Mouse (Mus musculus) stomach, postnatal 0 days (tissue): ENCODE measurements around the gene Lama2. TPM values are rescaled to one million over a fixed set of nuclear protein-coding genes. Genes with fewer than 3 reads are reported as not detected.

ENCODE experiments used
- ATAC-seq: fragments of 200-750 bp; cut with Nextera tagmentation; 2 replicates; pipeline ENCODE4 v1.8.0; 2017; ENCODE audit not compliant: low FRiP score, low TSS enrichment
- DNase-seq: peaks from one replicate; pipeline ENCODE4 v3.0.0-alpha.2; 2016; ENCODE audit warnings: low spot score
- H3K27ac ChIP-seq: fragments of 300-500 bp; sonication (generic); replicated peaks from 2 replicates; pipeline ENCODE4 v1.5.1; 2014; ENCODE audit warnings: mild to moderate bottlenecking, control low read depth
- H3K27me3 ChIP-seq: fragments of 300-500 bp; sonication (generic); 2 replicates; pipeline ENCODE4 v1.6.1; 2014; ENCODE audit warnings: low read length; ENCODE audit not compliant: control insufficient read depth, insufficient read depth
- H3K36me3 ChIP-seq: fragments of 300-500 bp; sonication (generic); 2 replicates; pipeline ENCODE4 v1.6.1; 2014; ENCODE audit warnings: low read length, mixed read lengths; ENCODE audit not compliant: control insufficient read depth, insufficient read depth
- H3K4me1 ChIP-seq: fragments of 300-500 bp; sonication (generic); replicated peaks from 2 replicates; pipeline ENCODE4 v1.6.1; 2014; ENCODE audit warnings: antibody characterized with exemption; ENCODE audit not compliant: control insufficient read depth, insufficient read depth
- H3K4me2 ChIP-seq: fragments of 300-500 bp; sonication (generic); replicated peaks from 2 replicates; pipeline ENCODE4 v1.6.1; 2014; ENCODE audit warnings: low read depth, mild to moderate bottlenecking, control low read depth, moderate library complexity
- H3K4me3 ChIP-seq: fragments of 300-500 bp; sonication (generic); 2 replicates; pipeline ENCODE4 v1.5.1; 2014; ENCODE audit warnings: low read depth, low read length, control low read depth
- H3K9ac ChIP-seq: fragments of 300-500 bp; sonication (generic); 2 replicates; pipeline ENCODE4 v1.6.1; 2014; ENCODE audit warnings: mild to moderate bottlenecking, low read length, control low read depth, mixed read lengths
- H3K9me3 ChIP-seq: fragments of 300-500 bp; sonication (generic); 2 replicates; pipeline ENCODE4 v1.6.1; 2016; ENCODE audit warnings: low read length; ENCODE audit not compliant: control insufficient read depth
- CTCF ChIP-seq: IDR thresholded peaks from 2 replicates; pipeline ENCODE4 v1.5.1; 2016; ENCODE audit warnings: antibody characterized with exemption, low read depth, mild to moderate bottlenecking, moderate library complexity
- EP300 ChIP-seq: optimal IDR thresholded peaks from 2 replicates; pipeline ENCODE3; 2016; ENCODE audit warnings: antibody characterized with exemption
- WGBS: fragments of 180-500 bp; shearing (Covaris S2); extraction: QIAGEN DNeasy Blood & Tissue Kit; methylation state at CpG from one replicate; pipeline ENCODE4 v1.1.7; 2014; 5-methylcytosine and 5-hydroxymethylcytosine counted together
- polyA plus RNA-seq: library from polyadenylated mRNA; unstranded; fragments of >200 nt; fragmentation: Nextera tagmentation; extraction: Ambion mirVana; gene quantifications from 2 replicates; pipeline ENCODE4 v1.2.1, GENCODE M21; 2015

The Lama2 gene
- polyA plus RNA-seq, 1 experiment from 2014 or later = 12.8 TPM

DNA sequence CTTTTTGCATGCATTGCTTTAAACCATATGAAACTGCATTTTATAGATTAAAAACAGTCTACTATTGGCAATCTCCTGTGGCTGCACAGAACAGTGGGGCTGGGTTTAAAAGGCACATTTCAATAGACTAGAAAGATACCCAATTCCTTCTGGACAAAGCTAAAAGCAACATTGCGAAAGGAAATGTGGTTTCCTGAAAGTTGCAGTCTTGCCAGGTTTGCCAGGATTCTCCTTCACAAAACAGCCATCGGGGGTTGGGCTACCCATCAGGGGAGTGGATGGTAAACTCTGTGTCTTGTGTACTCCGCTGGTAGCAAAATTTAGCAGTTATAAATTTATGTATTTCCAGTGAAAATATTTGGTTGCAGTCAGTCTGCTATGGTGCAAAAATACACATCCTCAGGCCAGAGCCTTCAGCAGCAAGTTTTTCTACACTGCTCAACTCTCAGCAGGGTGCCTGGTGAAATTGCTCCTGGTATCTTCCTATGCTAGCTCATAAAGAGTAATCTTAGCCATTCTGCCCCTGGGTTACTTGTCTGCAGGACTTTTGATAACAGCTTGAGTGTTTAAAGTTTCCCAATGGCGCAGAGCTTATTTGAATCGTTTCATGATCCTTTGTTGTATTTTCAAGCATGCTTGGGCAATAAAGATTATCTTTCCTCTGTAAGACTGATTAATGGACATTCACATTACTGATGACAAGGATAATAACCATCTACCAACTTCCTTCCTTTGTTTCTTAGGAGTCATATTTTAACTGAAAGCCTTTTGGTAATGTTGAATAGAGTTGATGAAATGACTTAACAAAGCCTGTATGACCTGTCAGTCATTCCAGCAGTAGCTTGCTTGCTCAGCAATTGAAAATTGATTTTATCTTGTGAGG, 205.7 kb downstream of the Lama2 start:
- Histone ChIP-seq H3K36me3 (no peaks in the 10 kb centered on the region), H3K9me3 (no peaks in the 10 kb centered on the region), H3K4me2 (no peak overlapping the region), H3K9ac (no peak overlapping the region), H3K27ac (no peak overlapping the region), H3K27me3 (no peaks in the 10 kb centered on the region), H3K4me1 (no peaks in the 10 kb centered on the region), H3K4me3 (no peak overlapping the region)
- DNase-seq = no peak
- WGBS = 61% methylated on average over 5 of the region's 5 CpGs
- no peak for ATAC-seq
- TF ChIP-seq EP300 (no peak), CTCF (no peak)

DNA sequence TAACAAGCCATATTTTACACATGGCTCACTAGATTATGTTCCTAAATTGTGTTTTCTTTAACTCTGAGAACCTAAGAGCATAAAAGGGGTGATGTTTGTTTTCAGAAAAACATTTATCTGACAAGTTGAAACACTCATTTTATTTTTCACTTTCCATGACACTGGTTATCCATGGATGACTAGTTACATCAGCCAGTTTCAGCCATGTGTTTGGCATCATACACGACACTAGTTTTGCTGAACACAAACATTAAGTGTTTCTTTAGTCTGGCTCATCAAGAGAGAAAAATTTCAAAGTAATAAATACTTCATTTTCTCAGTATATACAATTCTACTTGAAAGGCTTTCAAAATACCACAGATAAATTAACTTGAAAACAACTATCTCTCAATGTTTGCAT, 228.8 kb downstream of the Lama2 start:
- no peak overlapping the region for H3K4me3 ChIP-seq
- H3K4me1 ChIP-seq = no peaks in the 10 kb centered on the region
- H3K27ac ChIP-seq = no peak overlapping the region
- H3K36me3 ChIP-seq = no peaks in the 10 kb centered on the region
- DNase-seq (no peak), ATAC-seq (no peak)
- H3K9ac ChIP-seq = no peak overlapping the region
- H3K9me3 ChIP-seq = no peaks in the 10 kb centered on the region
- no peaks in the 10 kb centered on the region for H3K27me3 ChIP-seq
- no peak for TF ChIP-seq EP300
- 31% methylated on average over 1 of the region's 1 CpGs for WGBS
- H3K4me2 ChIP-seq = no peak overlapping the region

DNA sequence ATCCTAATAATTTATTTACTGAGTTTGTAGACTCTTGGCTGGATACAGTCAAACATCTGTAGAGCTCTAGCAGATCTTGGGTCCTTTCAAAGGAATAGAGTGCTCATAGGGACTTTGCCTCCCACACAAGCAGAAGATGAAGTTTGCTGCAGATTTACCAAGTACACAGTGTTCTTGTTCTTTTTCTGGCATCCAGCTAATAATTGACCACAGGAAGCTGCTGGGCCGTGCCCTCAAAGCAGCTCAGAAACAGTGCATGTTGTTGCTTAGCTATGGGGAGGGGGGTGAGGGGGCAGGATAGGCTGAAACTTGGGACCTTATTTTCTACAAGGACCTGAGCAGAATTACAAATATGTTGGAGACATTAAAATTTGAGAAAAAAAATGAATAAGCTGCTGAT, 232.0 kb downstream of the Lama2 start:
- H3K9me3 ChIP-seq = no peaks in the 10 kb centered on the region
- H3K27ac ChIP-seq = no peak overlapping the region
- no peak for TF ChIP-seq CTCF
- TF ChIP-seq EP300 = no peak
- 31% methylated on average over 1 of the region's 1 CpGs for WGBS
- H3K4me2 ChIP-seq = no peak overlapping the region
- H3K9ac ChIP-seq = no peak overlapping the region
- DNase-seq (no peak), ATAC-seq (peak; percentile 47; the same call in 1 of the 2 replicates)
- no peak overlapping the region for H3K4me3 ChIP-seq
- H3K27me3 ChIP-seq = no peaks in the 10 kb centered on the region
- no peaks in the 10 kb centered on the region for H3K4me1 ChIP-seq
- no peaks in the 10 kb centered on the region for H3K36me3 ChIP-seq

DNA sequence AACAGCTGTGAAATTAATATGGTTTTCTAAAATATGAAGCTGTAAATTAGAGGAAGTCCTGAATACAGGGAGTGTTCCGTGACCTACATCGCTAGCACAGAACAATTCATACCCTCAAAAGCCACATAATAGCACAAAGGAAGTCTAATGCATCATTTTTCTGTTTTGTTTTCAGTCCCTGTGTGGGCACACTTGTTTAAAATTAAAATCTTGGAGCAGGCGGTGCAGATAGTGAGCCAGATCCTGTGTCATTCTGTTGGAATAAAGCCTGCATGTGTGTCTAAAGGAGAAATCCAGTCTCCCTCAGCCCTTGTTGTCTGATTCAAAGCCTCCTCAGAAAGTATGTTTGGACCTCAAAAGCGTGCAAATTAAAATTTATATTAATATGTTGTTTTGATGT, 234.9 kb downstream of the Lama2 start:
- DNase-seq = no peak
- WGBS = 76% methylated on average over 4 of the region's 4 CpGs

DNA sequence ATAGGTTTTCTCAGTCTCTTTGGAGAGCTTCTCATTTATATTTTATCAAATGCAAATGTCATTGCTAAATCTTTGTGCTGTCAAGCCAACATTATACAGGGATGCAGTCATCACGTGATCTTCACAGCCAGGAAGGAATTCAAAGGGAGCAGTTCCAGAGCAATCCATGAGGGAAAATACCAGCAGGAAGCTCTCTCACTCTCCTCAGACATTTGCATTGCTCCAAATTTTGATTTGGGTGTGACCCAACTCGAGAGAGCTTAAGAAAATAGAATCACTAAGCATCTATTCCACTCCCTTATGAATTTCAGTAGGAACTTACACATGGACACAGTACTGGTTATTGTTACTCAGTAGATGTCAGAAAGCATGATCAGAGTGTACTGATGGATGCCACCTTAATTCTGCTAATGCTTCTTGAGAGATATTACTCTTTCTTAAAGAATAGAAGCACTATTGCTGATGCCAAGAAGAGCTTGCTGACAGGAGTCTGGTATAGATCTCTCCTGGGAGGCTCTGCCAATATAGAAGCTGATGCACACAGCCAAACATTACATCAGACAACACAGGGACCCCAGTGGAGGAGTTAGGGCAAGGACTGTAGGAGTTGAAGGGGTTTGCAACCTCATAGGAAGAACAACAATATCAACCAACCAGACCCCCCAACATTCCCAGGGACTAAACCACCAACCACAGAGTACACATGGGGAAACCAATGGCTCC, 236.5 kb downstream of the Lama2 start:
- TF ChIP-seq CTCF (no peak), EP300 (no peak)
- WGBS = 46% methylated on average over 2 of the region's 2 CpGs
- Histone ChIP-seq H3K4me3 (no peak overlapping the region), H3K4me2 (no peak overlapping the region), H3K9me3 (no peaks in the 10 kb centered on the region), H3K27me3 (no peaks in the 10 kb centered on the region), H3K36me3 (no peaks in the 10 kb centered on the region), H3K9ac (no peak overlapping the region), H3K27ac (no peak overlapping the region), H3K4me1 (no peaks in the 10 kb centered on the region)
- no peak for DNase-seq
- ATAC-seq = no peak

More for the DNA sequence above, 234.9 kb downstream of the Lama2 start:
- TF ChIP-seq CTCF (no peak), EP300 (no peak)
- H3K36me3 ChIP-seq = no peaks in the 10 kb centered on the region
- no peaks in the 10 kb centered on the region for H3K27me3 ChIP-seq
- H3K27ac ChIP-seq = no peak overlapping the region
- no peaks in the 10 kb centered on the region for H3K4me1 ChIP-seq
- no peaks in the 10 kb centered on the region for H3K9me3 ChIP-seq
- H3K9ac ChIP-seq = no peak overlapping the region
- no peak overlapping the region for H3K4me3 ChIP-seq
- no peak overlapping the region for H3K4me2 ChIP-seq
- ATAC-seq = no peak

DNA sequence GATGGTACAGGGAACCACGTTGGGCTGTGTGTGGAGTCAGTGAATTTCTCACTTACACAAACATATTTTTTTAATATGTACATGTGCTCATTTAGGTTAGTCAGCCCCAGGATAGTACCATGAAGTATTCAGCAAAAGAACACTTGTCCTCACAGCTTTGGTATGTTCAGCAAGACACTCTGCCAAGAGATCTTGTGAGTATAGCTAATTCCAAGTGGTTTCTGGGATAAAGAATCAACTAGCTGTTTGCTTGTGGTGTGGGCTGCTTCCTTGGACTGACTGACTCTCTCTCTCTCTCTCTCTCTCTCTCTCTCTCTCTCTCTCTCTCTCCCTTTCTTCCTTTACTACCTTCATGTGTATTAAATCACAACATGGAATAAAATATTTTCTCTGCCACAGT, 241.3 kb downstream of the Lama2 start:
- Histone ChIP-seq H3K4me3 (no peak overlapping the region), H3K4me2 (no peak overlapping the region), H3K9me3 (no peaks in the 10 kb centered on the region), H3K27ac (no peak overlapping the region), H3K36me3 (no peaks in the 10 kb centered on the region), H3K9ac (no peak overlapping the region), H3K27me3 (no peaks in the 10 kb centered on the region), H3K4me1 (no peaks in the 10 kb centered on the region)
- ATAC-seq (no peak), DNase-seq (no peak)
- WGBS = 41% methylated on average over 1 of the region's 1 CpGs
- no peak for TF ChIP-seq CTCF
- TF ChIP-seq EP300 = no peak
